Mouse (Mus musculus) E14TG2a.4 (cell line): ENCODE measurements around the gene Cyfip2.
A peak's percentile ranks its signal among the peaks of the same experiment; 100 is the strongest.

Experiments
- H3K27me3 ChIP-seq: 2 replicates; pipeline ENCODE4 v1.6.1; 2014; ENCODE audit warnings: low read length, control low read depth; ENCODE audit not compliant: insufficient read depth
- H3K36me3 ChIP-seq: 2 replicates; pipeline ENCODE4 v1.6.1; 2014; ENCODE audit warnings: low read length, control low read depth; ENCODE audit not compliant: insufficient read depth
- H3K4me1 ChIP-seq: replicated peaks from 2 replicates; pipeline ENCODE4 v1.6.1; 2014; ENCODE audit warnings: low read depth, low read length, control low read depth
- H3K4me3 ChIP-seq: replicated peaks from 2 replicates; pipeline ENCODE4 v1.5.1; 2014; ENCODE audit warnings: mild to moderate bottlenecking, low read length
- H3K9me3 ChIP-seq: 2 replicates; pipeline ENCODE4 v1.6.1; 2014; ENCODE audit warnings: low read length, control low read depth
- CTCF ChIP-seq: conservative IDR thresholded peaks from 2 replicates; pipeline ENCODE4 v1.5.1; 2014; ENCODE audit warnings: low read length
- NANOG ChIP-seq: IDR thresholded peaks from 2 replicates; pipeline ENCODE4 v1.6.1; 2014; ENCODE audit warnings: borderline replicate concordance, low read length, mixed read lengths
- POU5F1 ChIP-seq: IDR thresholded peaks from 2 replicates; pipeline ENCODE4 v1.6.1; 2014; ENCODE audit warnings: low read length, borderline replicate concordance

Cyfip2 gene

DNA sequence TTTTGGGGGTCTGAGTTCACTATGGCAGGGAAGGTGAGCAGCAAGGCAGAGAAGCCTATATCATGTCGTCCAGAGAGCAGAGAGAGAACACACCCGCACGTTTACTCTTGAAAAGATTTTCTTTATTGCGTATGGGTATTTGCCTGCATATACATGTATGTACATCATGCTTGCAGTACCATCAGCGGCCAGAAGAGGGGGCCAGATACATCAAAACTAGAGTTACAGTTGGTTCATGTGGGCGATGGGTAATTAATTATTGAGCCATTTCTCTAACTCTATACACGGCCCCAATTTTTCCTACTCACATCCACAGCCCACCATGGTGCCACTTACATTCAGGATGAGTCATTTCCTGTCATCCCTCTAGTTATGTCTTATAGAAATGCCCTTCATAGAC is 96.0 kb downstream of the Cyfip2 start:
- Histone ChIP-seq H3K4me1 (peaks cover 49% of the 10 kb centered on the region), H3K4me3 (no peak overlapping the region), H3K36me3 (no peaks in the 10 kb centered on the region), H3K9me3 (no peaks in the 10 kb centered on the region), H3K27me3 (no peaks in the 10 kb centered on the region)
- TF ChIP-seq CTCF (peak; percentile 72), NANOG (no peak)

DNA sequence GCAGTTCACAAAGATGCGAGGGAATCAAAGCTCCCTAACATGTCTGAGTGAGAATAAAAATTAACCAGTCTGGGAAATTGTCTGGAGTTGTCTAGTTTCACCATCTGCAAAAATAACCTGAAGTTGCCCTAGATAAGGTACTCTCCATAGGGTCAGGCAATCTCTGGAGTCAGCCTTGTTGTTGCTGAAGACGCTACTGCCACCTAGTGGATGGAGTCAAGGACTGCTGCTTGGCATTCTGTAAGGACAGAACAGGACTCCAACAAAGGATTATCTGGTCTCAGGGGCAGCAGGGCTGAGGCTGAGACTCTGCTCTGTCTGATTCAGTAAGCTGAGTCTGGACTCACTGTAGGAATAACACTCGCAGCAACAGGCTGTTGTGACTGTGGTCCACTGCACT is 97.3 kb downstream of the Cyfip2 start:
- Histone ChIP-seq H3K4me1 (peaks cover 41% of the 10 kb centered on the region), H3K4me3 (no peak overlapping the region), H3K27me3 (no peaks in the 10 kb centered on the region), H3K36me3 (no peaks in the 10 kb centered on the region), H3K9me3 (no peaks in the 10 kb centered on the region)
- peak; percentile 87 for TF ChIP-seq CTCF
- no peak for TF ChIP-seq POU5F1

GRCm38 (mm10) chr11:46214368-46215230 is 98.1 kb downstream of the Cyfip2 start:
- no peak overlapping the region for H3K4me3 ChIP-seq
- no peak for TF ChIP-seq CTCF
- TF ChIP-seq NANOG = no peak
- TF ChIP-seq POU5F1 = no peak
- no peaks in the 10 kb centered on the region for H3K9me3 ChIP-seq
- H3K27me3 ChIP-seq = no peaks in the 10 kb centered on the region
- H3K4me1 ChIP-seq = peaks cover 40% of the 10 kb centered on the region
- no peaks in the 10 kb centered on the region for H3K36me3 ChIP-seq

GRCm38 (mm10) chr11:46213844-46214243 is 98.8 kb downstream of the Cyfip2 start:
- Histone ChIP-seq H3K27me3 (no peaks in the 10 kb centered on the region), H3K4me1 (peaks cover 32% of the 10 kb centered on the region), H3K36me3 (no peaks in the 10 kb centered on the region), H3K4me3 (no peak overlapping the region), H3K9me3 (no peaks in the 10 kb centered on the region)
- no peak for TF ChIP-seq POU5F1
- TF ChIP-seq NANOG = no peak
- no peak for TF ChIP-seq CTCF

DNA sequence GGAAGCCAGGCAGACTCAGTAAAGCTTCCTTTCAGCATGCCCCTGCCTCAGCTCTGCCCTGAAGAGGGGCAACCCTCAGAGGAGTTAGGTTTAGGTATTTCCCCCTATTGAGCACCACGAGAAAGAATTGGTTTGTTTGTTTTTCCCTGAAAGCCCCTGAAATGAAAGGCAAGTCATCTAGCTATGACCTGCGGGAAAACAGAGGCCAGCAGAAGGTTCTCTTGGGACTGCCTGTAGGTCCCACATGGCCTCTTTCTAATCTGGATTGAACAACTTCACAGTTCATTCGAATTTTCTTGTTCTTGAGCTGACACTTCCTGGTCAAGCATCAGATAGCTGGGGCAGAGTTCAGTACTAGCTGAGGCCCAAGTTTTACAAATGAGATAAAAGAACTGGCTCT is 100.8 kb downstream of the Cyfip2 start:
- Histone ChIP-seq H3K4me1 (peaks cover 12% of the 10 kb centered on the region), H3K4me3 (no peak overlapping the region), H3K27me3 (no peaks in the 10 kb centered on the region), H3K36me3 (no peaks in the 10 kb centered on the region), H3K9me3 (no peaks in the 10 kb centered on the region)
- TF ChIP-seq NANOG = no peak
- TF ChIP-seq POU5F1 = no peak
- TF ChIP-seq CTCF = no peak

DNA sequence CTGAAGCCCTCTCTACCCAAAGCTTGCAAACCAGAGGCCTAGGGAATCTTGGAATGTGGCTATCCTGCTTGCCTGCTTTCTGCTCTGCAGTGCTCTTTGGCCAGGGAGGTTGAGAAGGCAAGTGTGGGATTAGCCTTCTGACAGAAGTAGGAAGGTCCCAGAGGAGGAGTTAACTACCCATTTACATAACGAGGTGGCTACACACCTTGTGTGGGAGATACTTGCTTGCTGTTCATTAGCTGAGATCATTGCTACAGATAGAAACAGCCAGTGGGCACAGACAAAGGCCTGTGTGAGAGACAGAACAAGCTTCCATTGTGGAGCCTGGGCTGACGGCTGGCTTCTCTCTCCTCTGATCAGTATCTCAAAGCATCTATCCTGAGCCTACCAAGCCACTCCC is 102.8 kb downstream of the Cyfip2 start:
- Histone ChIP-seq H3K4me3 (no peak overlapping the region), H3K9me3 (no peaks in the 10 kb centered on the region)

DNA sequence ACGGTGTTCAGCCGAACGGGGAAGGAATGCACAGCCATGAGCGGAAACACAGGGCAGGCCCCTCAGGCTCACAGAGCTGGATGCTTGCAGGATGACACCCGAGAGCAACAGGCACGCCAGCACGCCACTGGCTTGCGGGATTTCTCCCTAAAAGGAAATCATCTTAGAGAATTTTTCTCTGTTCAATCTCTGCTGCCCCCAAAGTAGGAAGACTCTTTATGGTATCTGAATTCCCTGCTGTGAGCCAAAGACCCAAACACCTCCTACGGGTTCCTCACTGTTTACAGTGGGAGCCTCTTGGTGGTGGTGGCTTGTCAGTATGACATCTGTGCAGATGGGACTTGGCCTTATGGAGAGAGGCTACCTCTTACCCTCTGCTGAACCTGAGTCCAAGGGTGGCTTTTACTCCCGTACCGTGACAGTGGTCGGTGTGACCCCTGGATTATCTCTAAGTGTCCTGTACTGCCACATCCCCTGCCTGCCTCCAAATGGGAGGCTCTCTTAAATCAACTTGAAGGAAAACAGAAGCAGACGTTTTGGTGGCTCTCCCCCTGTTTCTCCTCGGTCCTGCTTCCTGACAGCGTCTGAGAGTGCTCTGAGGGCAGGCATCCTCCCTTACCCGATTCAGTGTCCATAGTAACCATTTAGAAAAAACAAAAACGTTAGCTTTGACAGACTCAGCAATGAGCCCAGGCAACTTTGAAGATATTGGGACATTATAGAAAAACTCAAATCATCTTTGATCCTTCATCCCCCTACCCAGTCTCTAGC is 106.8 kb downstream of the Cyfip2 start:
- Histone ChIP-seq H3K4me1 (peaks cover 4% of the 10 kb centered on the region; the same call in 1 of the 2 replicates), H3K36me3 (no peaks in the 10 kb centered on the region), H3K9me3 (no peaks in the 10 kb centered on the region), H3K4me3 (no peak overlapping the region), H3K27me3 (no peaks in the 10 kb centered on the region)
- TF ChIP-seq CTCF (no peak), POU5F1 (no peak), NANOG (no peak)

More for the DNA sequence above, 102.8 kb downstream of the Cyfip2 start:
- no peak for TF ChIP-seq NANOG
- no peak for TF ChIP-seq CTCF
- no peak for TF ChIP-seq POU5F1
- H3K4me1 ChIP-seq = no peaks in the 10 kb centered on the region
- no peaks in the 10 kb centered on the region for H3K27me3 ChIP-seq
- no peaks in the 10 kb centered on the region for H3K36me3 ChIP-seq

GRCm38 (mm10) chr11:46204841-46205240 is 107.8 kb downstream of the Cyfip2 start:
- H3K4me3 ChIP-seq = no peak overlapping the region
- TF ChIP-seq POU5F1 = no peak
- TF ChIP-seq CTCF = no peak
- TF ChIP-seq NANOG = no peak

DNA sequence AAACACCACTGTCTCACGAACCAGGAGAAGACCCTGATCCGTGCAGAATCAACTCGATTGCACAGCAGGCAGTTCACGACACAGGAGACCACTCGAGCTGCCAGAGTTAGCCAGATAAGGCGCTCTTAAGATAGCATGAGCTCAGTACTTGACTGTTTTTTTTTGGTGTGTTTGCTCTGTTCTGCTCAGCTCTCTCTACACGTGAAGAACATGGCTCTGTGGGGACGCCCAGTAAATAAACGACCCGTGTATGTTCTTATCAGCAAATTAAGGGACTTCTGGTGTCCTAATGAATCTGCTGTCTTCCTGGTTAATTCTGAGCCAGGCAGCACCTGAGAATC is 110.1 kb downstream of the Cyfip2 start:
- Histone ChIP-seq H3K4me1 (peaks cover 4% of the 10 kb centered on the region; the same call in 1 of the 2 replicates), H3K9me3 (no peaks in the 10 kb centered on the region), H3K4me3 (no peak overlapping the region), H3K27me3 (no peaks in the 10 kb centered on the region), H3K36me3 (peaks cover 4% of the 10 kb centered on the region)
- TF ChIP-seq NANOG (no peak), CTCF (no peak), POU5F1 (no peak)

More at GRCm38 (mm10) chr11:46204841-46205240, 107.8 kb downstream of the Cyfip2 start:
- H3K9me3 ChIP-seq = no peaks in the 10 kb centered on the region
- peaks cover 4% of the 10 kb centered on the region; the same call in 1 of the 2 replicates for H3K4me1 ChIP-seq
- H3K36me3 ChIP-seq = no peaks in the 10 kb centered on the region
- no peaks in the 10 kb centered on the region for H3K27me3 ChIP-seq
